Mouse (Mus musculus) testis, adult 2 months (tissue): ENCODE measurements around the gene B3gat2.

Experiments
- CTCF ChIP-seq: fragments of 200-500 bp; IDR thresholded peaks from 2 replicates; pipeline ENCODE4 v1.5.1; 2012; ENCODE audit warnings: low read depth, mild to moderate bottlenecking, inconsistent platforms, low read length, moderate library complexity; ENCODE audit not compliant: control insufficient read depth, insufficient read depth, insufficient replicate concordance
- POLR2A ChIP-seq: fragments of 200-500 bp; IDR thresholded peaks from 2 replicates; pipeline ENCODE4 v1.6.1; 2012; ENCODE audit warnings: low read depth, mild to moderate bottlenecking, inconsistent platforms, low read length, moderate library complexity; ENCODE audit not compliant: control insufficient read depth

DNA sequence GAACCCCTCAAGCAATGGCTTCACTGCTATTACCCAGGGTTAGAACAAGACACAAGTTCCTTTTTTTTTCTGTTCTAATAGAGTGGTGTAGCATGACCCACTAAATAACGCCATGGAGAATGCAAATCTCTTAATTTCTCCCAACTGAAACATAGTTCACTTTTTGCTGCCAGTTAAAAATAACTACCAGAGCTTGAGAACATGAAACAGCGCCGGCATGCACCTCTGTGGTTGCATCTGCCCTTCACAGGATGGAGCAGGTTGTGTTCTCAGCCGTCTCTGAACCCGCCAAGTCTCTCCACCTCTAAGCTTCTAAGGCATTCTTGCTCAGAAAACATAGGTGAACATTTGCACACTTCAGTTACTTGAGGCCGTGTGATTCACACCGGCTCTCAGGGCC is 72.7 kb downstream of the B3gat2 start:
- TF ChIP-seq CTCF = no peak
- TF ChIP-seq POLR2A = no peak
